Mouse (Mus musculus): ENCODE data around the gene Dtx2.

GRCm38 (mm10) chr5:136041260-136041659, 46.7 kb downstream of the Dtx2 start:
- TF ChIP-seq CTCF (IDR thresholded peaks at IDR 0.05) (no peak), POLR2A (IDR thresholded peaks at IDR 0.05; ENCODE audit: insufficient read depth, low read depth, low read length) (no peak), EP300 (IDR thresholded peaks at IDR 0.05; ENCODE audit: insufficient read depth, low read depth, low read length) (no peak)
